Mouse (Mus musculus): Measurements from ENCODE around the gene Hdgfl3. TPM values are rescaled to one million over a fixed set of nuclear protein-coding genes. Genes with fewer than 3 reads are reported as not detected.

The Hdgfl3 gene
- polyA plus RNA-seq, 1 experiment from 2014 or later = 84.3 TPM

GRCm38 (mm10) chr7:81861461-81861860 lies 72.8 kb downstream of the Hdgfl3 start:
- H3K9me3 ChIP-seq (ENCODE audit: control insufficient read depth, low read length) = no peaks in the 10 kb centered on the region
- H3K36me3 ChIP-seq (replicated peaks; ENCODE audit: control insufficient read depth, insufficient read depth) = no peaks in the 10 kb centered on the region
- no peak overlapping the region for H3K4me2 ChIP-seq (replicated peaks)
- peaks cover 16% of the 10 kb centered on the region; the same call in 1 of the 2 replicates for H3K4me1 ChIP-seq (replicated peaks; ENCODE audit: control insufficient read depth, insufficient read depth, low read length)
- peaks cover 7% of the 10 kb centered on the region; the same call in 1 of the 2 replicates for H3K27me3 ChIP-seq (ENCODE audit: control insufficient read depth, insufficient read depth, low read length)
- H3K9ac ChIP-seq = no peak overlapping the region
- no peak for ATAC-seq (ENCODE audit: low FRiP score)
- no peak overlapping the region for H3K27ac ChIP-seq
- WGBS = 76% methylated on average over 2 of the region's 2 CpGs
- no peak overlapping the region for H3K4me3 ChIP-seq (replicated peaks; ENCODE audit: low read length)
- DNase-seq (ENCODE audit: low spot score) = no peak

- no peaks in the 10 kb centered on the region for H3K9me3 ChIP-seq (ENCODE audit: control insufficient read depth, low read length)
- 75% methylated on average over 5 of the region's 5 CpGs for WGBS
- H3K27ac ChIP-seq = no peak overlapping the region
- ATAC-seq (ENCODE audit: low FRiP score) (no peak), DNase-seq (ENCODE audit: low spot score) (no peak)
- no peak overlapping the region for H3K4me2 ChIP-seq (replicated peaks)
- no peaks in the 10 kb centered on the region for H3K36me3 ChIP-seq (replicated peaks; ENCODE audit: control insufficient read depth, insufficient read depth)
- no peak overlapping the region for H3K9ac ChIP-seq
- peaks cover 16% of the 10 kb centered on the region; the same call in 1 of the 2 replicates for H3K4me1 ChIP-seq (replicated peaks; ENCODE audit: control insufficient read depth, insufficient read depth, low read length)
- H3K4me3 ChIP-seq (replicated peaks; ENCODE audit: low read length) = no peak overlapping the region
- peaks cover 7% of the 10 kb centered on the region; the same call in 1 of the 2 replicates for H3K27me3 ChIP-seq (ENCODE audit: control insufficient read depth, insufficient read depth, low read length)
Measured at GRCm38 (mm10) chr7:81860996-81861395, 73.3 kb downstream of the Hdgfl3 start.

- Histone ChIP-seq H3K4me2 (replicated peaks) (peak overlapping the region; percentile 96), H3K9me3 (ENCODE audit: control insufficient read depth, low read length) (no peaks in the 10 kb centered on the region), H3K27ac (no peak overlapping the region), H3K4me3 (replicated peaks; ENCODE audit: low read length) (peak overlapping the region; percentile 71; the same call in 1 of the 2 replicates), H3K4me1 (replicated peaks; ENCODE audit: control insufficient read depth, insufficient read depth, low read length) (peaks cover 16% of the 10 kb centered on the region; the same call in 1 of the 2 replicates), H3K9ac (no peak overlapping the region), H3K36me3 (replicated peaks; ENCODE audit: control insufficient read depth, insufficient read depth) (no peaks in the 10 kb centered on the region), H3K27me3 (ENCODE audit: control insufficient read depth, insufficient read depth, low read length) (peaks cover 7% of the 10 kb centered on the region; the same call in 1 of the 2 replicates)
- ATAC-seq (ENCODE audit: low FRiP score) (no peak), DNase-seq (ENCODE audit: low spot score) (no peak)
- 50% methylated on average over 11 of the region's 11 CpGs for WGBS
Measured at GRCm38 (mm10) chr7:81860071-81860470, 74.2 kb downstream of the Hdgfl3 start.

- WGBS = 1% methylated on average over 60 of the region's 64 CpGs
- peak within 1 kb of the TSS; percentile 96 for H3K4me2 ChIP-seq (replicated peaks)
- H3K9me3 ChIP-seq (ENCODE audit: control insufficient read depth, low read length) = no peaks in the 10 kb centered on the region
- ATAC-seq (ENCODE audit: low FRiP score) (peak; percentile 82), DNase-seq (ENCODE audit: low spot score) (no peak)
- peaks cover 23% of the 10 kb centered on the region for H3K4me1 ChIP-seq (replicated peaks; ENCODE audit: control insufficient read depth, insufficient read depth, low read length)
- H3K27ac ChIP-seq = no peak within 1 kb of the TSS
- peak within 1 kb of the TSS; percentile 78 for H3K9ac ChIP-seq
- H3K27me3 ChIP-seq (ENCODE audit: control insufficient read depth, insufficient read depth, low read length) = peaks cover 7% of the 10 kb centered on the region; the same call in 1 of the 2 replicates
- H3K4me3 ChIP-seq (replicated peaks; ENCODE audit: low read length) = peak within 1 kb of the TSS; percentile 71
- H3K36me3 ChIP-seq (replicated peaks; ENCODE audit: control insufficient read depth, insufficient read depth) = no peaks in the 10 kb centered on the region
Measured at GRCm38 (mm10) chr7:81858968-81859721, 75.1 kb downstream of the Hdgfl3 start, which contains the start of gene Tm6sf1. Tm6sf1 (plus strand) TSS chr7:81859001.

GRCm38 (mm10) chr7:81858236-81858635 lies 76.0 kb downstream of the Hdgfl3 start:
- H3K36me3 ChIP-seq (replicated peaks; ENCODE audit: control insufficient read depth, insufficient read depth) = no peaks in the 10 kb centered on the region
- ATAC-seq (ENCODE audit: low FRiP score) (no peak), DNase-seq (ENCODE audit: low spot score) (no peak)
- H3K4me1 ChIP-seq (replicated peaks; ENCODE audit: control insufficient read depth, insufficient read depth, low read length) = peaks cover 23% of the 10 kb centered on the region
- H3K9me3 ChIP-seq (ENCODE audit: control insufficient read depth, low read length) = no peaks in the 10 kb centered on the region
- H3K4me3 ChIP-seq (replicated peaks; ENCODE audit: low read length) = 0 out of 2 replicates have a peak overlapping the region, but pooled peaks have one; percentile 71
- H3K27me3 ChIP-seq (ENCODE audit: control insufficient read depth, insufficient read depth, low read length) = peaks cover 7% of the 10 kb centered on the region; the same call in 1 of the 2 replicates
- 7% methylated on average over 9 of the region's 9 CpGs for WGBS
- H3K9ac ChIP-seq = peak overlapping the region; percentile 78; the same call in 1 of the 2 replicates
- H3K27ac ChIP-seq = no peak overlapping the region
- H3K4me2 ChIP-seq (replicated peaks) = peak overlapping the region; percentile 96

- no peaks in the 10 kb centered on the region for H3K9me3 ChIP-seq (ENCODE audit: control insufficient read depth, low read length)
- H3K4me2 ChIP-seq (replicated peaks) = no peak overlapping the region
- no peak for ATAC-seq (ENCODE audit: low FRiP score)
- H3K36me3 ChIP-seq (replicated peaks; ENCODE audit: control insufficient read depth, insufficient read depth) = no peaks in the 10 kb centered on the region
- DNase-seq (ENCODE audit: low spot score) = no peak
- WGBS = 80% methylated on average over 4 of the region's 4 CpGs
- no peak overlapping the region for H3K4me3 ChIP-seq (replicated peaks; ENCODE audit: low read length)
- H3K4me1 ChIP-seq (replicated peaks; ENCODE audit: control insufficient read depth, insufficient read depth, low read length) = peaks cover 23% of the 10 kb centered on the region
- no peak overlapping the region for H3K9ac ChIP-seq
- no peak overlapping the region for H3K27ac ChIP-seq
- peaks cover 7% of the 10 kb centered on the region; the same call in 1 of the 2 replicates for H3K27me3 ChIP-seq (ENCODE audit: control insufficient read depth, insufficient read depth, low read length)
Measured at GRCm38 (mm10) chr7:81856221-81856620, 78.1 kb downstream of the Hdgfl3 start.

- DNase-seq (ENCODE audit: low spot score) (no peak), ATAC-seq (ENCODE audit: low FRiP score) (no peak)
- no peak within 1 kb of the TSS for H3K4me2 ChIP-seq (replicated peaks)
- H3K4me3 ChIP-seq (replicated peaks; ENCODE audit: low read length) = no peak within 1 kb of the TSS
- no peak within 1 kb of the TSS for H3K27ac ChIP-seq
- peaks cover 23% of the 10 kb centered on the region for H3K4me1 ChIP-seq (replicated peaks; ENCODE audit: control insufficient read depth, insufficient read depth, low read length)
- 84% methylated on average over 1 of the region's 1 CpGs for WGBS
- H3K9me3 ChIP-seq (ENCODE audit: control insufficient read depth, low read length) = no peaks in the 10 kb centered on the region
- H3K9ac ChIP-seq = no peak within 1 kb of the TSS
- H3K36me3 ChIP-seq (replicated peaks; ENCODE audit: control insufficient read depth, insufficient read depth) = no peaks in the 10 kb centered on the region
- peaks cover 7% of the 10 kb centered on the region; the same call in 1 of the 2 replicates for H3K27me3 ChIP-seq (ENCODE audit: control insufficient read depth, insufficient read depth, low read length)
Measured at GRCm38 (mm10) chr7:81855694-81856093, 78.6 kb downstream of the Hdgfl3 start, which contains the start of gene Gm10160. Gm10160 (minus strand) TSS chr7:81855794.

- DNase-seq (ENCODE audit: low spot score) (no peak), ATAC-seq (ENCODE audit: low FRiP score) (no peak)
- H3K4me2 ChIP-seq (replicated peaks) = no peak overlapping the region
- no peaks in the 10 kb centered on the region for H3K36me3 ChIP-seq (replicated peaks; ENCODE audit: control insufficient read depth, insufficient read depth)
- no peak overlapping the region for H3K9ac ChIP-seq
- H3K4me1 ChIP-seq (replicated peaks; ENCODE audit: control insufficient read depth, insufficient read depth, low read length) = peaks cover 21% of the 10 kb centered on the region
- no peak overlapping the region for H3K27ac ChIP-seq
- no peaks in the 10 kb centered on the region for H3K9me3 ChIP-seq (ENCODE audit: control insufficient read depth, low read length)
- 59% methylated on average over 8 of the region's 8 CpGs for WGBS
- peaks cover 7% of the 10 kb centered on the region; the same call in 1 of the 2 replicates for H3K27me3 ChIP-seq (ENCODE audit: control insufficient read depth, insufficient read depth, low read length)
- H3K4me3 ChIP-seq (replicated peaks; ENCODE audit: low read length) = no peak overlapping the region
Measured at GRCm38 (mm10) chr7:81854568-81855307, 79.5 kb downstream of the Hdgfl3 start.

GRCm38 (mm10) chr7:81851706-81852105 lies 82.6 kb downstream of the Hdgfl3 start:
- Histone ChIP-seq H3K9me3 (ENCODE audit: control insufficient read depth, low read length) (no peaks in the 10 kb centered on the region), H3K4me2 (replicated peaks) (no peak overlapping the region), H3K4me3 (replicated peaks; ENCODE audit: low read length) (no peak overlapping the region), H3K27ac (no peak overlapping the region), H3K27me3 (ENCODE audit: control insufficient read depth, insufficient read depth, low read length) (no peaks in the 10 kb centered on the region), H3K9ac (no peak overlapping the region), H3K4me1 (replicated peaks; ENCODE audit: control insufficient read depth, insufficient read depth, low read length) (peaks cover 7% of the 10 kb centered on the region), H3K36me3 (replicated peaks; ENCODE audit: control insufficient read depth, insufficient read depth) (no peaks in the 10 kb centered on the region)
- 87% methylated on average over 3 of the region's 3 CpGs for WGBS
- DNase-seq (ENCODE audit: low spot score) (no peak), ATAC-seq (ENCODE audit: low FRiP score) (no peak)
